Mouse (Mus musculus): ENCODE measurements at regions not wholly inside any gene's neighbourhood (a gene's known extent, or its start where the extent isn't known, plus 50 kb on each side); places are given as distances from the start of the nearest gene placed in this dataset.
"Not testable (repeated sequence)": the region's sequence is repeated elsewhere in the genome, so short reads cannot be mapped to it uniquely, and the experiment has no call there.

GRCm38 (mm10) chr3:16130385-16130784 is 124.1 kb upstream of the Gm5150 start:
- DNase-seq (ENCODE audit: low read depth) = no peak

GRCm38 (mm10) chr3:16125346-16125915 is 119.2 kb upstream of the Gm5150 start:
- not testable (repeated sequence) for DNase-seq (ENCODE audit: low read depth)

- no peak for DNase-seq (ENCODE audit: low read depth)
Measured at GRCm38 (mm10) chr3:16115944-16116343, 109.7 kb upstream of the Gm5150 start.

GRCm38 (mm10) chr3:16107492-16107891 is 101.3 kb upstream of the Gm5150 start:
- no peak for DNase-seq (ENCODE audit: low read depth)

- DNase-seq (ENCODE audit: low read depth) = no peak
Measured at GRCm38 (mm10) chr3:16105080-16105479, 98.8 kb upstream of the Gm5150 start.

- DNase-seq (ENCODE audit: low read depth) = no peak
Measured at GRCm38 (mm10) chr3:16103180-16103579, 96.9 kb upstream of the Gm5150 start.

- peak; percentile 3 for DNase-seq (ENCODE audit: low read depth)
Measured at GRCm38 (mm10) chr3:16086550-16086949, 80.3 kb upstream of the Gm5150 start.

- no peak for DNase-seq (ENCODE audit: low read depth)
Measured at GRCm38 (mm10) chr3:16085288-16085687, 79.1 kb upstream of the Gm5150 start.

- no peak for DNase-seq (ENCODE audit: low read depth)
Measured at GRCm38 (mm10) chr3:16079178-16079577, 72.9 kb upstream of the Gm5150 start.

- DNase-seq (ENCODE audit: low read depth) = no peak
Measured at GRCm38 (mm10) chr3:16071906-16072305, 65.7 kb upstream of the Gm5150 start.

GRCm38 (mm10) chr3:16070963-16071362 is 64.7 kb upstream of the Gm5150 start:
- DNase-seq (ENCODE audit: low read depth) = no peak

- DNase-seq (ENCODE audit: low read depth) = not testable (repeated sequence)
Measured at GRCm38 (mm10) chr3:16057709-16058108, 51.5 kb upstream of the Gm5150 start.
